Mouse (Mus musculus): Measurements from ENCODE around the gene Rpl6. TPM values are rescaled to one million over a fixed set of nuclear protein-coding genes. Genes with fewer than 3 reads are reported as not detected.
"Not testable (repeated sequence)": the region's sequence is repeated elsewhere in the genome, so short reads cannot be mapped to it uniquely, and the experiment has no call there.

Gene Rpl6
- polyA plus RNA-seq, 1 experiment from 2014 or later = 505 TPM

DNA sequence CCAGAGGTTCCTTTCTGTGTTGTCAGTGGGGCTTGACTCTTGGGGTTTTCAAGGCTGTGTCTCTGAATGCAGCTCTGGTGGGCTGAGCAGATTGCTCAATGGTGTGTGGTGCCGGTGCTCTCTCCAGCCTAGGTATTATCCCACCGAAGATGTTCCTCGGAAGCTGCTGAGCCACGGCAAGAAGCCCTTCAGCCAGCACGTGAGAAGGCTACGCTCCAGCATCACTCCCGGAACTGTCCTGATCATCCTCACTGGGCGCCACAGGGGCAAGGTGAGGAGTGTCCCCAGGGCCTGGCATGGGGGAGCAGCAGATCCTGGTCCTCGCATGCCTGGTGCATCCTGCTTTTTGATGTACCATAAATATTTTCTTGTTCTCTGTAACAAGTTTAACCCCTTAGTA lies 2.3 kb downstream of the Rpl6 start:
- no peaks in the 10 kb centered on the region for H3K9me3 ChIP-seq (replicated peaks; ENCODE audit: control insufficient read depth, low read length)
- 83% methylated on average over 9 of the region's 9 CpGs for WGBS
- H3K36me3 ChIP-seq (ENCODE audit: control insufficient read depth, insufficient read depth, low read length) = peaks cover 61% of the 10 kb centered on the region
- H3K4me2 ChIP-seq (ENCODE audit: low read length) = no peak overlapping the region
- H3K4me3 ChIP-seq (ENCODE audit: low read depth, low read length) = no peak overlapping the region
- DNase-seq (ENCODE audit: low spot score) (no peak), ATAC-seq (no peak)
- H3K27me3 ChIP-seq (replicated peaks; ENCODE audit: control insufficient read depth, insufficient read depth, low read length) = no peaks in the 10 kb centered on the region
- no peak overlapping the region for H3K27ac ChIP-seq (ENCODE audit: low read depth, low read length)
- H3K9ac ChIP-seq (ENCODE audit: low read length) = no peak overlapping the region
- H3K4me1 ChIP-seq (ENCODE audit: control insufficient read depth, insufficient read depth, low read length) = peaks cover 8% of the 10 kb centered on the region

DNA sequence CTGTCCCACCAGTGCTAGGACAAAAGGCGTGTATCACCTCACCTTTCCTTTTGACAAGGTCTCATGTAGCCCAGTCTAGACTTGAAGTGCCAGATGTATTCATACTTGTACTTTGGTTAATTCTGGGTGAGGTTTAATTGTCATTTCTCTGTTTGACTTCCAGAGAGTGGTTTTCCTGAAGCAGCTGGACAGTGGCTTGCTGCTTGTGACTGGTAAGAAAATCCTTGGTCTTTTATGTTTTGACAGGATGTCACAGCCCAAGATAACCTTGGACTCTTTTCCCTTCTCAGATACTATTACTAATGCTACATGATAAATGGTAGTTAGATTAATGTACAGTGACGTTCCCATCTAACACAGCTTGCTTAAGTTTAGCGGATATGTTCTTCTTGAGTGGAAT lies 2.7 kb downstream of the Rpl6 start:
- no peak overlapping the region for H3K27ac ChIP-seq (ENCODE audit: low read depth, low read length)
- WGBS = 91% methylated on average over 3 of the region's 3 CpGs
- no peaks in the 10 kb centered on the region for H3K9me3 ChIP-seq (replicated peaks; ENCODE audit: control insufficient read depth, low read length)
- H3K4me3 ChIP-seq (ENCODE audit: low read depth, low read length) = no peak overlapping the region
- ATAC-seq = no peak
- peaks cover 65% of the 10 kb centered on the region for H3K36me3 ChIP-seq (ENCODE audit: control insufficient read depth, insufficient read depth, low read length)
- H3K27me3 ChIP-seq (replicated peaks; ENCODE audit: control insufficient read depth, insufficient read depth, low read length) = no peaks in the 10 kb centered on the region
- no peak for DNase-seq (ENCODE audit: low spot score)
- peaks cover 8% of the 10 kb centered on the region for H3K4me1 ChIP-seq (ENCODE audit: control insufficient read depth, insufficient read depth, low read length)
- H3K9ac ChIP-seq (ENCODE audit: low read length) = no peak overlapping the region
- no peak overlapping the region for H3K4me2 ChIP-seq (ENCODE audit: low read length)

DNA sequence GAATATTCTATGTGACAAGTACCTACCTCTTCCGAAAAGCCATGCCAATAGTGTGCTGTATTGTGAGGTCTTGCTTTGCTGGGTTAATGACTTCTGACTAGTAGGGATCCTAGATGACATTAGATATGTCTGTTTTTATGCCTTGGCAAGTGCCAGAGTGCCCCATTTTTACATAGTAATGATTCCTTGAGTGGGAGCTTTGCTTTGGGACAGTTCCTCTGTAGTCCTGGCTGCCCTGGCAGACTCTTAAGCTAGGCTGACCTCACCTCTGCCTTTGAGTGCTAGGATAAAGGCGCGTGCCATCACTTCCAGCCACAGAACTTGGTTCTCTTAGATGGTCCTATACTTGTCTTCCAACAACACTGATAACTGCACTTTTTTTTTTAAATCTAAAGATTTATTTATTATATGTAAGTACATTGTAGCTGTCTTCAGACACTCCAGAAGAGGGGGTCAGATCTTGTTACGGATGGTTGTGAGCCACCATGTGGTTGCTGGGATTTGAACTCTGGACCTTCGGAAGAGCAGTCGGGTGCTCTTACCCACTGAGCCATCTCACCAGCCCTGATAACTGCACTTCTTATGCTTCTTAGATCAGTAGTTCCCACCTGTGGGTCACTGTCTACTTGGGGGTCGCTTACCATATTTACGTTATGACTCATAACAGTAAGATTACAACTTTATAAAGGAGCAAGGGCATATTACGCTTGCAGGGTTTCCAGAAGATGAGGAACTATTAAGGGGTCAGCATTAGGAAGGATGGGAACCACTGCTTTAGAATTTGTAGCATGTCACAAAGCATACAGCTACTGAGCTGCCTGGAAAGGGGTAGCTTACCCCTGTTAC lies 5.7 kb downstream of the Rpl6 start:
- 89% methylated on average over 9 of the region's 9 CpGs for WGBS
- Histone ChIP-seq H3K9ac (ENCODE audit: low read length) (no peak overlapping the region), H3K36me3 (ENCODE audit: control insufficient read depth, insufficient read depth, low read length) (peaks cover 78% of the 10 kb centered on the region), H3K9me3 (replicated peaks; ENCODE audit: control insufficient read depth, low read length) (no peaks in the 10 kb centered on the region), H3K27me3 (replicated peaks; ENCODE audit: control insufficient read depth, insufficient read depth, low read length) (no peaks in the 10 kb centered on the region), H3K4me3 (ENCODE audit: low read depth, low read length) (no peak overlapping the region), H3K4me2 (ENCODE audit: low read length) (no peak overlapping the region), H3K27ac (ENCODE audit: low read depth, low read length) (no peak overlapping the region), H3K4me1 (ENCODE audit: control insufficient read depth, insufficient read depth, low read length) (peaks cover 8% of the 10 kb centered on the region)
- no peak for DNase-seq (ENCODE audit: low spot score)
- ATAC-seq = no peak

DNA sequence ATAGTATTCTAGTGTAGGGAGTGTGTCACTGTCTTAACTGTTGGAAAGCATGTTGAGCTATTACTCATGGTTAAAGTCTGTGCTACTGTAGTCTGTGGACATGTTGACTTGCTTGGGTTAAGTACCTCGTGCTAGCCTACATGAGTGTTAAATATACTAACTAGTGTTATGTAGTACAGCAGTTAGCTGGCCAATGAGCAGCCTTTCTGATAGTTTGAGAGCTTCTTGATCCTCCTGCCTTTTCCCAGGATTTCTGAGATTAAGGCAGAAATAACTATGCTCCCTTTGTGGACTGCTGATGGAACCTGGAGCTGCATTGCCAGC lies 6.3 kb downstream of the Rpl6 start:
- ATAC-seq (no peak), DNase-seq (ENCODE audit: low spot score) (no peak)
- Histone ChIP-seq H3K4me3 (ENCODE audit: low read depth, low read length) (no peak overlapping the region), H3K27ac (ENCODE audit: low read depth, low read length) (no peak overlapping the region), H3K36me3 (ENCODE audit: control insufficient read depth, insufficient read depth, low read length) (peaks cover 77% of the 10 kb centered on the region), H3K9me3 (replicated peaks; ENCODE audit: control insufficient read depth, low read length) (no peaks in the 10 kb centered on the region), H3K9ac (ENCODE audit: low read length) (no peak overlapping the region), H3K4me1 (ENCODE audit: control insufficient read depth, insufficient read depth, low read length) (peaks cover 7% of the 10 kb centered on the region), H3K27me3 (replicated peaks; ENCODE audit: control insufficient read depth, insufficient read depth, low read length) (no peaks in the 10 kb centered on the region), H3K4me2 (ENCODE audit: low read length) (no peak overlapping the region)
- WGBS = 87% methylated on average over 1 of the region's 1 CpGs

DNA sequence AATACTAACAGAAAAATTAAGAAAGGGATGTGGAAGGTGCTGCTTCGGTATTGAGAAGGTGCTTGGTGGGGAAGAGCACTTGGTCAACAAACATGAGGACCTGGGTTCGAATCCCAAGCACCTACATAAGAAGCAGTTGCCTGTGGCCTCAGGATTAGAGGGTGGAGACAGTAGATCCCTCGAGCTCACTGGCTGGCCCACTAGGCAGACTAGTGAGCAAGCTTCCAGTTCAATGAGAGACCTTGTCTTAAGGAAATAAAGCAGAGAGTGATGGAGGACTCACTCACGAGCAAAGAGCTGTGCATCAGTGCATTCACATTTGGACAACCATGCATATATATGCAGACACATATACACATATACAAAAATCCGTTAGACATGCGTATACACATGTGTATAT lies 7.8 kb downstream of the Rpl6 start:
- H3K4me1 ChIP-seq (ENCODE audit: control insufficient read depth, insufficient read depth, low read length) = no peaks in the 10 kb centered on the region
- 89% methylated on average over 6 of the region's 6 CpGs for WGBS
- no peak overlapping the region for H3K4me2 ChIP-seq (ENCODE audit: low read length)
- H3K9me3 ChIP-seq (replicated peaks; ENCODE audit: control insufficient read depth, low read length) = no peaks in the 10 kb centered on the region
- H3K27me3 ChIP-seq (replicated peaks; ENCODE audit: control insufficient read depth, insufficient read depth, low read length) = no peaks in the 10 kb centered on the region
- no peak overlapping the region for H3K4me3 ChIP-seq (ENCODE audit: low read depth, low read length)
- no peak overlapping the region for H3K27ac ChIP-seq (ENCODE audit: low read depth, low read length)
- H3K36me3 ChIP-seq (ENCODE audit: control insufficient read depth, insufficient read depth, low read length) = peaks cover 61% of the 10 kb centered on the region
- ATAC-seq = no peak
- DNase-seq (ENCODE audit: low spot score) = no peak
- H3K9ac ChIP-seq (ENCODE audit: low read length) = no peak overlapping the region

DNA sequence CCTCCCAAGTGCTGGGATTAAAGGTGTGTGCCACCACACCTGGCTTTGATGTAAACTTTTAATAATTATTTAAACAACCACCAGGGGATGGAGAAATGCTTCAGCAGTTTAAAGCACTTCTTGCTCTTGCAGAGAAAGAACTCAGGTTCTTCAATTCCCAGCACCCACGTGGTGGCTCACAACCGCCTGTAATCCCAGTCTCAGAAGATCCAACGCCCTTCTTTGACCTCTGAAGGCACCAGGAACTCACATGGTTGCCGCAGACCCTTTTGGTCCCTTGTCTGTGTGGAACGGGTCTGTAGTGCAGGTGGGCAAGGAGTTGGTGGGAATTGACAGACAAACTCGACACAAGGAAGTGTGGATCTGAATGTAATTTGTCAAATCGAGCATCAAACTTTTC lies 10.4 kb downstream of the Rpl6 start:
- WGBS = 61% methylated on average over 7 of the region's 7 CpGs
- DNase-seq (ENCODE audit: low spot score) = no peak
- H3K27ac ChIP-seq (ENCODE audit: low read depth, low read length) = no peak overlapping the region
- no peak overlapping the region for H3K4me2 ChIP-seq (ENCODE audit: low read length)
- no peak overlapping the region for H3K4me3 ChIP-seq (ENCODE audit: low read depth, low read length)
- H3K27me3 ChIP-seq (replicated peaks; ENCODE audit: control insufficient read depth, insufficient read depth, low read length) = no peaks in the 10 kb centered on the region
- ATAC-seq = no peak
- peaks cover 35% of the 10 kb centered on the region for H3K36me3 ChIP-seq (ENCODE audit: control insufficient read depth, insufficient read depth, low read length)
- H3K9me3 ChIP-seq (replicated peaks; ENCODE audit: control insufficient read depth, low read length) = no peaks in the 10 kb centered on the region
- H3K9ac ChIP-seq (ENCODE audit: low read length) = no peak overlapping the region
- no peaks in the 10 kb centered on the region for H3K4me1 ChIP-seq (ENCODE audit: control insufficient read depth, insufficient read depth, low read length)

DNA sequence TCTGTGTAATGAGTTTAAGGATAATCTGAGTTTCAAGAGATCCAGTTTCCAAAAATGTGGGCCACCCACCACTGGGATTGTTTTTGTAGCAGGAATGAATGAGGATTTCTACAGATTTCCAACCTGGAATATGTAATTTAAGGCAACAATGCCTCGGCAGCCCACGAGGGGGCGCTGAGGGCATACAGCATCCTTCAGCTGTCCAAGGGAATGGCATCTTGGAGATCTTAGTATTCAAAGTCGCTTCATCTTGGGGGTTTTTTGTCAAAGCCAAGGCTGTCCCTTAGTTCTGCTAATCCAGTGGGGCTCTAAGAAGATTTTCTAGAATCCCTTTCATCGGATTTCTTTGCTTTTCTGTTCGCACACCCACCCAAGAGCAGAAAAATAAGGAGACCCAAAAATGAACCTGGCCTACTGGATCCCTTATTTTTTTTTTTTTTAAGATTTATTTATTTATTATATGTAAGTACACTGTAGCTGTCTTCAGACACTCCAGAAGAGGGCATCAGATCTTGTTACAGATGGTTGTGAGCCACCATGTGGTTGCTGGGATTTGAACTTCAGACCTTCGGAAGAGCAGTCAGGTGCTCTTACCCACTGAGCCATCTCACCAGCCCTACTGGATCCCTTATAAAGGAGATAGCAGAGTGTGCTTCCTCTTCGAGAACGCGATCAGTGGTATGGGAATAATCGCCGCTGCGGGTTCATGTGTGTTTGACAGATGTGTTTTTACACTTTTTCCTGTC lies 11.3 kb downstream of the Rpl6 start:
- Histone ChIP-seq H3K27me3 (replicated peaks; ENCODE audit: control insufficient read depth, insufficient read depth, low read length) (no peaks in the 10 kb centered on the region), H3K9ac (ENCODE audit: low read length) (no peak overlapping the region), H3K4me3 (ENCODE audit: low read depth, low read length) (no peak overlapping the region), H3K27ac (ENCODE audit: low read depth, low read length) (no peak overlapping the region), H3K4me2 (ENCODE audit: low read length) (no peak overlapping the region), H3K36me3 (ENCODE audit: control insufficient read depth, insufficient read depth, low read length) (peaks cover 27% of the 10 kb centered on the region), H3K9me3 (replicated peaks; ENCODE audit: control insufficient read depth, low read length) (no peaks in the 10 kb centered on the region), H3K4me1 (ENCODE audit: control insufficient read depth, insufficient read depth, low read length) (no peaks in the 10 kb centered on the region)
- DNase-seq (ENCODE audit: low spot score) (peak; percentile 86), ATAC-seq (no peak)
- WGBS = 55% methylated on average over 13 of the region's 13 CpGs

DNA sequence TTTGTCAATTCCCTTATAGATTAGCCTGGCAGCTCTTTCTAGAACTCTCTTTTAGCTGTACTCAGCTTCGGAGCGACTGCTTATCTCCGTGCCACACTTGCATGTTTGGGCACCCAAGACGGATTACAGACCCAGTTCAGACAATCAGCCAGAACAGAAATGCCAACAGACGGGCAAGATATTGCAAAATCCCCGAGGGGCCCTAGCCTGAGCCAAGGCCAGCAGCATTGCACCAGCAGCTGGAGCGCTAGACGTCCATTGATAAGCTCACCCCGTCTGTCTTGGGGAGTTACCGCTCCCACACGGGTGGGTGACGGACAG lies 11.8 kb downstream of the Rpl6 start:
- WGBS = 75% methylated on average over 12 of the region's 12 CpGs
- H3K4me1 ChIP-seq (ENCODE audit: control insufficient read depth, insufficient read depth, low read length) = no peaks in the 10 kb centered on the region
- H3K4me2 ChIP-seq (ENCODE audit: low read length) = no peak overlapping the region
- H3K4me3 ChIP-seq (ENCODE audit: low read depth, low read length) = no peak overlapping the region
- no peaks in the 10 kb centered on the region for H3K27me3 ChIP-seq (replicated peaks; ENCODE audit: control insufficient read depth, insufficient read depth, low read length)
- peaks cover 21% of the 10 kb centered on the region for H3K36me3 ChIP-seq (ENCODE audit: control insufficient read depth, insufficient read depth, low read length)
- H3K9ac ChIP-seq (ENCODE audit: low read length) = no peak overlapping the region
- H3K9me3 ChIP-seq (replicated peaks; ENCODE audit: control insufficient read depth, low read length) = no peaks in the 10 kb centered on the region
- no peak overlapping the region for H3K27ac ChIP-seq (ENCODE audit: low read depth, low read length)
- no peak for ATAC-seq
- no peak for DNase-seq (ENCODE audit: low spot score)

DNA sequence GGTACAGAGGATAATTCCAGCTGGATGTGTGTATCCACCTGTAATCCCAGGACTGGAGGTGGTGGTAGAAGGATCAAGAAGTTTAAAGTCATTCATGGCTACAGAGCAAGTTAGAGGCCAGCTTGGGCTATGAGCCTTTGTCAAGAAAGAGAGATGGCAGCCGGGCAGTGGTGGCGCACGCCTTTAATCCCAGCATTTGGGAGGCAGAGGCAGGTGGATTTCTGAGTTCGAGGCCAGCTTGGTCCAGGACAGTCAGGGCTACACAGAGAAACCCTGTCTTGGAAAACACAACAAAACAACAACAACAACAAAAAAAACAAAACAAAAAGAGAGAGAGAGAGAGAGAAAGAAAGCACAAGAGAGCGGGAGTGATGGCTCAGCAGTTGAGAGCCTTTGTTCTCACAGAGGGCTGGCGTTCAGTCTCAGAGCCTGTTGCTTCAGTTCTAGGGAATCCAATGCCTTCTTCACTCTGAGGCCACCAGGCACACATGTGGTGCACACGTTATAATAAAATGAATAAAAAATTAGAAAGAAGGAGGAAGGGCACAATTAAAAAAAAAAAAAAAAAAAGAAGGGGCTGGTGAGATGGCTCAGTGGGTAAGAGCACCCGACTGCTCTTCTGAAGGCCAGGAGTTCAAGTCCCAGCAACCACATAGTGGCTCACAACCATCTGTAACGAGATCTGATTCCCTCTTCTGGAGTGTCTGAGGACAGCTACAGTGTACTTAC lies 12.5 kb downstream of the Rpl6 start:
- H3K4me3 ChIP-seq (ENCODE audit: low read depth, low read length); DNase-seq (ENCODE audit: low spot score); H3K4me2 ChIP-seq (ENCODE audit: low read length); H3K27me3 ChIP-seq (replicated peaks; ENCODE audit: control insufficient read depth, insufficient read depth, low read length); H3K9ac ChIP-seq (ENCODE audit: low read length); H3K27ac ChIP-seq (ENCODE audit: low read depth, low read length); H3K4me1 ChIP-seq (ENCODE audit: control insufficient read depth, insufficient read depth, low read length); ATAC-seq; H3K9me3 ChIP-seq (replicated peaks; ENCODE audit: control insufficient read depth, low read length): not testable (repeated sequence)
- peaks cover 15% of the 10 kb centered on the region for H3K36me3 ChIP-seq (ENCODE audit: control insufficient read depth, insufficient read depth, low read length)
- WGBS = 82% methylated on average over 9 of the region's 9 CpGs
